Comparison of ENCODE assay signal across 12 mouse cellular contexts in genomic region chr14:61834291-61834936, GRCm38 (mm10).
DNase-seq lines count a peak whose midpoint lies in the region; ATAC-seq lines count a peak whose summit lies in the region.
"Had no signal": no experiment of that assay in that cellular context is flagged by ENCODE, and none has a peak within 500 bp of the region (broad histone marks: within the 10 kb centered on the region; RNA-seq: fewer than 3 reads in every experiment).

No protein-coding gene starts in this region.

- H3K27me3 ChIP-seq in liver, embryonic 11.5 days (replicated peaks; ENCODE audit: control insufficient read depth, insufficient read depth, low read length): no peaks in the 10 kb centered on the region
- no peaks in the 10 kb centered on the region for H3K27me3 ChIP-seq in forebrain, embryonic 10.5 days (ENCODE audit: poor library complexity, severe bottlenecking)
- H3K27me3 ChIP-seq: forebrain, embryonic 12.5 days; midbrain, embryonic 12.5 days had no signal

- H3K36me3 ChIP-seq in liver, embryonic 11.5 days (ENCODE audit: control insufficient read depth, insufficient read depth, low read length): no peaks in the 10 kb centered on the region
- H3K36me3 ChIP-seq in forebrain, embryonic 10.5 days (replicated peaks): no peaks in the 10 kb centered on the region
- H3K36me3 ChIP-seq: forebrain, embryonic 12.5 days; midbrain, embryonic 12.5 days had no signal

- no peaks in the 10 kb centered on the region for H3K4me1 ChIP-seq in liver, embryonic 11.5 days (replicated peaks; ENCODE audit: control insufficient read depth, insufficient read depth, low read length)
- peaks cover 8% of the 10 kb centered on the region for H3K4me1 ChIP-seq in forebrain, embryonic 10.5 days

- 32% methylated on average over 8 of the region's 8 CpGs for WGBS in liver, embryonic 11.5 days
- WGBS in forebrain, embryonic 10.5 days: 80% methylated on average over 8 of the region's 8 CpGs

- no peak overlapping the region for H3K4me2 ChIP-seq in liver, embryonic 11.5 days
- H3K4me2 ChIP-seq: forebrain, embryonic 12.5 days; midbrain, embryonic 12.5 days had no signal

- H3K9ac ChIP-seq in liver, embryonic 11.5 days (ENCODE audit: low read depth, low read length): no peak overlapping the region
- H3K9ac ChIP-seq: forebrain, embryonic 12.5 days; midbrain, embryonic 12.5 days had no signal

- no peak overlapping the region for H3K27ac ChIP-seq in liver, embryonic 11.5 days (ENCODE audit: low read depth, low read length)
- no peak overlapping the region for H3K27ac ChIP-seq in forebrain, embryonic 10.5 days
- H3K27ac ChIP-seq: forebrain, embryonic 12.5 days; midbrain, embryonic 12.5 days had no signal

- H3K9me3 ChIP-seq in liver, embryonic 11.5 days (ENCODE audit: control insufficient read depth, low read length): no peaks in the 10 kb centered on the region
- no peaks in the 10 kb centered on the region for H3K9me3 ChIP-seq in forebrain, embryonic 10.5 days
- H3K9me3 ChIP-seq: forebrain, embryonic 12.5 days; midbrain, embryonic 12.5 days had no signal

- ATAC-seq in liver, embryonic 11.5 days (replicated peaks; ENCODE audit: low FRiP score): no peak
- peak; percentile 38 to 45; a peak in 2 of 4 replicates for ATAC-seq in hematopoietic stem cell, adult 5-6 weeks (replicated peaks in 1 of 2; ENCODE audit: insufficient read depth in 1 of 2, low FRiP score in 2 of 2, low TSS enrichment in 1 of 2, low read depth in 1 of 2, poor library complexity in 2 of 2, severe bottlenecking in 2 of 2)
- ATAC-seq in neutrophil, adult 5-6 weeks (ENCODE audit: extremely low read depth, insufficient number of reproducible peaks, low FRiP score, poor library complexity, severe bottlenecking): peak; percentile 56

- H3K4me3 ChIP-seq in liver, embryonic 11.5 days (ENCODE audit: low read depth, low read length): no peak overlapping the region
- H3K4me3 ChIP-seq in forebrain, embryonic 10.5 days: no peak overlapping the region
- H3K4me3 ChIP-seq: forebrain, embryonic 12.5 days; midbrain, embryonic 12.5 days had no signal

- DNase-seq in embryo, embryonic 10 days (ENCODE audit: low spot score): peak; percentile 39
- DNase-seq in embryo, embryonic 9.5 days (ENCODE audit: extremely low spot score): no peak
- peak; percentile 17 for DNase-seq in liver
- DNase-seq in liver, embryonic 11.5 days (ENCODE audit: low spot score): no peak
- DNase-seq in forebrain, embryonic 10.5 days (ENCODE audit: extremely low spot score, low spot score): no peak
- no peak for DNase-seq in frontal cortex, adult 2 months (ENCODE audit: extremely low spot score in 1 of 2, low spot score in 1 of 2)
- DNase-seq: adrenal gland, postnatal 10 days; cerebellum, postnatal 25 days had no signal

Comparison
In these comparisons a context has a peak if more than half of its experiments do, and no peak if none do; other contexts are left out.
1. DNase-seq: peak in embryo, embryonic 10 days (single experiment) and liver (single experiment); none in embryo, embryonic 9.5 days (single experiment), liver, embryonic 11.5 days (single experiment), forebrain, embryonic 10.5 days (single experiment) and frontal cortex, adult 2 months (0 of 2).